Mouse (Mus musculus) liver, embryonic 13.5 days (tissue): ENCODE results near the gene Tigar. TPM values are rescaled to one million over a fixed set of nuclear protein-coding genes. Genes with fewer than 3 reads are reported as not detected.

ENCODE experiments used
- ATAC-seq: fragments of 200-750 bp; cut with Nextera tagmentation; 2 replicates; pipeline ENCODE4 v1.8.0; 2017; ENCODE audit warnings: low read depth, mild to moderate bottlenecking, moderate number of reproducible peaks, moderate library complexity
- DNase-seq: peaks from one replicate; pipeline ENCODE4 v3.0.0; 2022
- H3K27ac ChIP-seq: fragments of 300-500 bp; sonication (generic); 2 replicates; pipeline ENCODE4 v1.5.1; 2015; ENCODE audit warnings: moderate library complexity, mild to moderate bottlenecking, inconsistent platforms
- H3K27me3 ChIP-seq: fragments of 300-500 bp; sonication (generic); 2 replicates; pipeline ENCODE4 v1.6.1; 2015; ENCODE audit warnings: mild to moderate bottlenecking, inconsistent platforms
- H3K36me3 ChIP-seq: fragments of 300-500 bp; sonication (generic); 2 replicates; pipeline ENCODE4 v1.6.1; 2015; ENCODE audit warnings: mild to moderate bottlenecking, inconsistent platforms
- H3K4me1 ChIP-seq: fragments of 300-500 bp; sonication (generic); replicated peaks from 2 replicates; pipeline ENCODE4 v1.6.1; 2015; ENCODE audit warnings: inconsistent platforms
- H3K4me2 ChIP-seq: fragments of 300-500 bp; sonication (generic); 2 replicates; pipeline ENCODE4 v1.6.1; 2015; ENCODE audit warnings: inconsistent platforms, mild to moderate bottlenecking, moderate library complexity
- H3K4me3 ChIP-seq: fragments of 300-500 bp; sonication (generic); replicated peaks from 2 replicates; pipeline ENCODE4 v1.5.1; 2015; ENCODE audit warnings: mild to moderate bottlenecking, inconsistent platforms
- H3K9ac ChIP-seq: fragments of 300-500 bp; sonication (generic); 2 replicates; pipeline ENCODE4 v1.6.1; 2015; ENCODE audit warnings: mild to moderate bottlenecking, inconsistent platforms
- H3K9me3 ChIP-seq: fragments of 300-500 bp; sonication (generic); replicated peaks from 2 replicates; pipeline ENCODE4 v1.6.1; 2016; ENCODE audit warnings: inconsistent platforms
- WGBS: fragments of 180-500 bp; shearing (Covaris S2); methylation state at CpG from one replicate; pipeline ENCODE4 v1.1.7; 2015; ENCODE audit not compliant: insufficient replicate concordance; 5-methylcytosine and 5-hydroxymethylcytosine counted together
- polyA plus RNA-seq: library from polyadenylated mRNA; unstranded; fragments of >200 nt; fragmentation: Nextera tagmentation; extraction: Ambion mirVana; gene quantifications from 2 replicates; pipeline ENCODE4 v1.2.1, GENCODE M21; 2015

Gene Tigar
- polyA plus RNA-seq, 1 experiment from 2014 or later = 1.0 TPM

- no peak for DNase-seq
- Histone ChIP-seq H3K27me3 (peaks cover 40% of the 10 kb centered on the region), H3K9me3 (no peaks in the 10 kb centered on the region), H3K4me3 (no peak overlapping the region), H3K9ac (no peak overlapping the region), H3K27ac (no peak overlapping the region), H3K4me1 (peaks cover 10% of the 10 kb centered on the region), H3K36me3 (no peaks in the 10 kb centered on the region), H3K4me2 (no peak overlapping the region)
- ATAC-seq = no peak
Measured at GRCm38 (mm10) chr6:127107413-127107812, 1.9 kb downstream of the Tigar start.

- 68% methylated on average over 5 of the region's 5 CpGs for WGBS
- Histone ChIP-seq H3K9me3 (no peaks in the 10 kb centered on the region), H3K27ac (no peak overlapping the region), H3K9ac (no peak overlapping the region), H3K4me2 (no peak overlapping the region), H3K36me3 (no peaks in the 10 kb centered on the region), H3K4me1 (peaks cover 10% of the 10 kb centered on the region), H3K27me3 (peaks cover 33% of the 10 kb centered on the region), H3K4me3 (no peak overlapping the region)
- DNase-seq (no peak), ATAC-seq (no peak)
Measured at GRCm38 (mm10) chr6:127106726-127107125, 2.6 kb downstream of the Tigar start.

- ATAC-seq (no peak), DNase-seq (no peak)
- Histone ChIP-seq H3K4me2 (no peak overlapping the region), H3K4me3 (no peak overlapping the region), H3K36me3 (no peaks in the 10 kb centered on the region), H3K9me3 (no peaks in the 10 kb centered on the region), H3K9ac (no peak overlapping the region), H3K27me3 (peaks cover 28% of the 10 kb centered on the region), H3K4me1 (peaks cover 10% of the 10 kb centered on the region), H3K27ac (no peak overlapping the region)
- WGBS = 81% methylated on average over 5 of the region's 5 CpGs
Measured at GRCm38 (mm10) chr6:127106189-127106588, 3.2 kb downstream of the Tigar start.

- H3K27ac ChIP-seq = no peak overlapping the region
- H3K9me3 ChIP-seq = no peaks in the 10 kb centered on the region
- DNase-seq = peak; percentile 4
- H3K4me3 ChIP-seq = no peak overlapping the region
- 45% methylated on average over 6 of the region's 6 CpGs for WGBS
- no peak overlapping the region for H3K9ac ChIP-seq
- peaks cover 17% of the 10 kb centered on the region for H3K27me3 ChIP-seq
- no peaks in the 10 kb centered on the region for H3K36me3 ChIP-seq
- no peak for ATAC-seq
- H3K4me1 ChIP-seq = peaks cover 10% of the 10 kb centered on the region
- no peak overlapping the region for H3K4me2 ChIP-seq
Measured at GRCm38 (mm10) chr6:127105107-127105506, 4.2 kb downstream of the Tigar start.

GRCm38 (mm10) chr6:127104396-127105029 is 4.8 kb downstream of the Tigar start:
- H3K4me2 ChIP-seq = no peak overlapping the region
- H3K27ac ChIP-seq = no peak overlapping the region
- H3K4me3 ChIP-seq = no peak overlapping the region
- peaks cover 13% of the 10 kb centered on the region for H3K27me3 ChIP-seq
- DNase-seq (no peak), ATAC-seq (no peak)
- H3K9me3 ChIP-seq = no peaks in the 10 kb centered on the region
- H3K9ac ChIP-seq = no peak overlapping the region
- WGBS = 60% methylated on average over 7 of the region's 7 CpGs
- H3K4me1 ChIP-seq = peaks cover 6% of the 10 kb centered on the region
- H3K36me3 ChIP-seq = no peaks in the 10 kb centered on the region

- ATAC-seq = no peak
- no peak for DNase-seq
- Histone ChIP-seq H3K4me3 (no peak overlapping the region), H3K27me3 (peaks cover 7% of the 10 kb centered on the region; the same call in 1 of the 2 replicates), H3K27ac (no peak overlapping the region), H3K9me3 (no peaks in the 10 kb centered on the region), H3K4me2 (no peak overlapping the region), H3K36me3 (no peaks in the 10 kb centered on the region), H3K9ac (no peak overlapping the region), H3K4me1 (peaks cover 3% of the 10 kb centered on the region)
- 77% methylated on average over 6 of the region's 6 CpGs for WGBS
Measured at GRCm38 (mm10) chr6:127103506-127104275, 5.7 kb downstream of the Tigar start.

GRCm38 (mm10) chr6:127094565-127094964 is 14.8 kb downstream of the Tigar start:
- ATAC-seq (no peak), DNase-seq (no peak)
- H3K9me3 ChIP-seq = no peaks in the 10 kb centered on the region

GRCm38 (mm10) chr6:127086739-127087138 is 22.6 kb downstream of the Tigar start:
- 57% methylated on average over 4 of the region's 4 CpGs for WGBS

More at GRCm38 (mm10) chr6:127094565-127094964, 14.8 kb downstream of the Tigar start:
- no peaks in the 10 kb centered on the region for H3K27me3 ChIP-seq
- H3K9ac ChIP-seq = no peak overlapping the region
- H3K36me3 ChIP-seq = 0 out of 2 replicates have a peak, but pooled peaks cover 3% of the 10 kb centered on the region
- no peak overlapping the region for H3K27ac ChIP-seq
- H3K4me2 ChIP-seq = no peak overlapping the region
- 48% methylated on average over 7 of the region's 7 CpGs for WGBS
- no peaks in the 10 kb centered on the region for H3K4me1 ChIP-seq
- no peak overlapping the region for H3K4me3 ChIP-seq

GRCm38 (mm10) chr6:127081820-127082219 is 27.5 kb downstream of the Tigar start:
- Histone ChIP-seq H3K27ac (no peak overlapping the region), H3K9ac (no peak overlapping the region), H3K9me3 (no peaks in the 10 kb centered on the region), H3K4me1 (peaks cover 5% of the 10 kb centered on the region; the same call in 1 of the 2 replicates), H3K4me3 (no peak overlapping the region), H3K4me2 (no peak overlapping the region), H3K27me3 (peaks cover 42% of the 10 kb centered on the region), H3K36me3 (no peaks in the 10 kb centered on the region)
- ATAC-seq = no peak
- DNase-seq = no peak
- 58% methylated on average over 6 of the region's 6 CpGs for WGBS

More at GRCm38 (mm10) chr6:127086739-127087138, 22.6 kb downstream of the Tigar start:
- Histone ChIP-seq H3K27ac (no peak overlapping the region), H3K4me1 (no peaks in the 10 kb centered on the region), H3K4me2 (no peak overlapping the region), H3K9me3 (no peaks in the 10 kb centered on the region), H3K4me3 (no peak overlapping the region), H3K36me3 (0 out of 2 replicates have a peak, but pooled peaks cover 3% of the 10 kb centered on the region), H3K27me3 (peaks cover 5% of the 10 kb centered on the region), H3K9ac (no peak overlapping the region)
- no peak for ATAC-seq
- no peak for DNase-seq

GRCm38 (mm10) chr6:127079867-127080731 is 29.3 kb downstream of the Tigar start:
- H3K4me1 ChIP-seq = peaks cover 5% of the 10 kb centered on the region; the same call in 1 of the 2 replicates
- DNase-seq (no peak), ATAC-seq (no peak)
- H3K9me3 ChIP-seq = no peaks in the 10 kb centered on the region
- peak overlapping the region; percentile 46 for H3K4me3 ChIP-seq
- H3K9ac ChIP-seq = no peak overlapping the region
- H3K27ac ChIP-seq = no peak overlapping the region
- H3K4me2 ChIP-seq = peak overlapping the region; percentile 61
- 3% methylated on average over 59 of the region's 59 CpGs for WGBS
- peaks cover 44% of the 10 kb centered on the region for H3K27me3 ChIP-seq
- H3K36me3 ChIP-seq = no peaks in the 10 kb centered on the region

- no peak for DNase-seq
- H3K4me1 ChIP-seq = no peaks in the 10 kb centered on the region
- ATAC-seq = no peak
- 21% methylated on average over 5 of the region's 5 CpGs for WGBS
- H3K9me3 ChIP-seq = no peaks in the 10 kb centered on the region
- H3K4me2 ChIP-seq = no peak within 1 kb of the TSS
- H3K4me3 ChIP-seq = no peak within 1 kb of the TSS
- peaks cover 5% of the 10 kb centered on the region; the same call in 1 of the 2 replicates for H3K27me3 ChIP-seq
- no peaks in the 10 kb centered on the region for H3K36me3 ChIP-seq
- no peak within 1 kb of the TSS for H3K9ac ChIP-seq
- no peak within 1 kb of the TSS for H3K27ac ChIP-seq
Measured at GRCm38 (mm10) chr6:127072817-127073216, 36.5 kb downstream of the Tigar start, which contains the start of gene Fgf23. Gene Fgf23, plus strand, starts transcription at chr6:127072902.
